9 mouse cellular contexts compared by ENCODE assay signal in the genomic region with DNA sequence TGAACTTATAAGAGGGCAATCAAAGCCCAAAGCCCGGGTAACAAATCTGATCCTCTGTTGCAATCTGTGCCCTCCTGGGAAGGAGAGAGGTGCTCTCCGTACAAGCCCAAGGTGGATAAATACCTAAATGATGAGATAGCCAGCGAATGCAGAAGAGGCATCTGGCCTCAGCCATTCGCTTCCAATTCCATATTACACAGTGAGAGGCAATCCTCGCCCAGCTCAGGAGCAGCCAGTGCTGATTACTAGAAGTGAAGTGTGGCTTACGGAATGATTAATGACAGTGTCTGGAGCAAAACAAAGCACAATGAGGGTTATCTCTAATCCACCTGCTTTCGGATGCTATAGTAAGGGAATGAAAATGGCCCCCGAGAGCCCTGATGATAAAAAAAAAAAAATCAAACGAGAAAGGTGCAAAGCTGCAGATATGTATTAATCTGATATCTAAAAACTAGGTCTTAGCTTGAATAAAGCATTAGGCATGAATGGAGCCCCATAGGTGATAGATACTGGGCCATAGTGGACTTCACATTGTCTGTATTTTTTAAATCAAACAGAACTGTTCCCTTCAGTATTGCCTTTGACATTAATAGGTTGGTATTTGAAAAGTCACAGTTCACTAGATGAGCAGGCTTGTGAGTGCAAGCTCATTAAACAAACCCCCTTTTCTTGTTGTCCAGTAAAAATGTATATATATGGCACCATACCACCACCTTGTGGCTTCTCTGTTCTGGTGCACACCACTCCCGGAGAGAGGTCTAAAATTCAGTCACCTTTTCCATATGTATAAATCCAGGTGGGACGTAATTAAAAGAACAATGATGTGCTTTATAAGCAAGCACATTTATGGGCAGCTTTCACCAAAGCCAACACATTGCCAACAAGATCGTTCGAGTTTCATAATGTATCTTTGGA. TPM values are rescaled to one million over a fixed set of nuclear protein-coding genes. Genes with fewer than 3 reads are reported as not detected.
DNase-seq lines count a peak whose midpoint lies in the region; ATAC-seq and TF ChIP-seq lines count a peak whose summit lies in the region.
"Had no signal": no experiment of that assay in that cellular context is flagged by ENCODE, and none has a peak within 500 bp of the region (broad histone marks: within the 10 kb centered on the region; RNA-seq: fewer than 3 reads in every experiment).

No protein-coding gene starts in this region.

- no peak overlapping the region for H3K4me2 ChIP-seq in limb, embryonic 11.5 days (ENCODE audit: low read depth, severe bottlenecking)
- H3K4me2 ChIP-seq in hindbrain, embryonic 13.5 days, result peak overlapping the region; percentile 39
- H3K4me2 ChIP-seq in midbrain, embryonic 15.5 days, result peak overlapping the region; percentile 35

- no peak for TF ChIP-seq POLR2A in brain, embryonic 14.5 days (IDR thresholded peaks at IDR 0.05; ENCODE audit: borderline replicate concordance, extremely low read depth, insufficient read depth, insufficient read length, poor library complexity, severe bottlenecking)

- no peak overlapping the region for H3K9ac ChIP-seq in limb, embryonic 11.5 days (ENCODE audit: low read length)
- peak overlapping the region; percentile 63 for H3K9ac ChIP-seq in hindbrain, embryonic 13.5 days
- H3K9ac ChIP-seq in midbrain, embryonic 15.5 days, result no peak overlapping the region

- H3K27me3 ChIP-seq in limb, embryonic 11.5 days (ENCODE audit: control insufficient read depth, insufficient read depth, low read length), result no peaks in the 10 kb centered on the region
- peaks cover 10% of the 10 kb centered on the region; the same call in 1 of the 2 replicates for H3K27me3 ChIP-seq in limb, embryonic 10.5 days (ENCODE audit: low read depth, poor library complexity, severe bottlenecking)
- H3K27me3 ChIP-seq in hindbrain, embryonic 13.5 days, result no peaks in the 10 kb centered on the region
- no peaks in the 10 kb centered on the region; the same call in 1 of the 2 replicates for H3K27me3 ChIP-seq in midbrain, embryonic 15.5 days (replicated peaks)

- ATAC-seq in limb, embryonic 11.5 days (ENCODE audit: insufficient number of reproducible peaks, low FRiP score, low TSS enrichment, low read depth), result peak; percentile 57; the same call in 1 of the 2 replicates
- peak; percentile 86 for ATAC-seq in hindbrain, embryonic 13.5 days (ENCODE audit: low FRiP score)
- peak; percentile 79 for ATAC-seq in midbrain, embryonic 15.5 days (replicated peaks)

- peak; percentile 69; the same call in 1 of the 2 replicates for TF ChIP-seq CTCF in brain, embryonic 14.5 days (IDR thresholded peaks at IDR 0.05; ENCODE audit: borderline replicate concordance, extremely low read depth, insufficient read depth, insufficient read length)

- 55% methylated on average over 13 of the region's 13 CpGs for WGBS in limb, embryonic 11.5 days
- WGBS in limb, embryonic 10.5 days, result 67% methylated on average over 13 of the region's 13 CpGs
- WGBS in hindbrain, embryonic 13.5 days, result 38% methylated on average over 13 of the region's 13 CpGs
- 29% methylated on average over 13 of the region's 13 CpGs for WGBS in midbrain, embryonic 15.5 days

- H3K4me3 ChIP-seq in limb, embryonic 11.5 days (ENCODE audit: low read depth, low read length), result no peak overlapping the region
- no peak overlapping the region for H3K4me3 ChIP-seq in limb, embryonic 10.5 days
- no peak overlapping the region for H3K4me3 ChIP-seq in hindbrain, embryonic 13.5 days
- H3K4me3 ChIP-seq in midbrain, embryonic 15.5 days, result no peak overlapping the region

- H3K36me3 ChIP-seq in limb, embryonic 11.5 days (ENCODE audit: control insufficient read depth, insufficient read depth, low read length), result no peaks in the 10 kb centered on the region
- H3K36me3 ChIP-seq in limb, embryonic 10.5 days, result no peaks in the 10 kb centered on the region
- H3K36me3 ChIP-seq in hindbrain, embryonic 13.5 days, result no peaks in the 10 kb centered on the region
- no peaks in the 10 kb centered on the region for H3K36me3 ChIP-seq in midbrain, embryonic 15.5 days (replicated peaks)

- H3K27ac ChIP-seq in limb, embryonic 11.5 days (replicated peaks; ENCODE audit: low read depth, low read length), result no peak overlapping the region
- no peak overlapping the region for H3K27ac ChIP-seq in limb, embryonic 10.5 days
- peak overlapping the region; percentile 85 for H3K27ac ChIP-seq in hindbrain, embryonic 13.5 days
- peak overlapping the region; percentile 57; the same call in 1 of the 2 replicates for H3K27ac ChIP-seq in midbrain, embryonic 15.5 days

- H3K9me3 ChIP-seq in limb, embryonic 11.5 days (ENCODE audit: control insufficient read depth, low read length), result no peaks in the 10 kb centered on the region
- no peaks in the 10 kb centered on the region for H3K9me3 ChIP-seq in limb, embryonic 10.5 days (replicated peaks)
- H3K9me3 ChIP-seq in hindbrain, embryonic 13.5 days, result no peaks in the 10 kb centered on the region
- H3K9me3 ChIP-seq in midbrain, embryonic 15.5 days, result no peaks in the 10 kb centered on the region

- H3K4me1 ChIP-seq in limb, embryonic 11.5 days (ENCODE audit: control insufficient read depth, insufficient read depth, low read length), result no peaks in the 10 kb centered on the region
- 0 out of 2 replicates have a peak, but pooled peaks cover 8% of the 10 kb centered on the region for H3K4me1 ChIP-seq in limb, embryonic 10.5 days
- peaks cover 41% of the 10 kb centered on the region for H3K4me1 ChIP-seq in hindbrain, embryonic 13.5 days (replicated peaks)
- H3K4me1 ChIP-seq in midbrain, embryonic 15.5 days, result peaks cover 24% of the 10 kb centered on the region

- peak; percentile 54 for DNase-seq in limb, embryonic 11.5 days (ENCODE audit: low spot score)
- DNase-seq in limb, embryonic 10.5 days (ENCODE audit: low spot score), result no peak
- DNase-seq in brain, embryonic 14.5 days (ENCODE audit: low read depth), result peak; percentile 89
- DNase-seq in urinary bladder, adult 2 months (ENCODE audit: low spot score), result no peak
- no peak for DNase-seq in adrenal gland, postnatal 25 days

RNA-seq across cellular contexts. Expression of a gene that starts 57.4 kb away (rescaled TPM):
- not detected in 2 replicates for polyA plus RNA-seq in limb, embryonic 11.5 days (2014; fragmentation: Nextera tagmentation; extraction: Ambion mirVana)
- polyA plus RNA-seq in limb, embryonic 10.5 days (2016; fragmentation: Nextera tagmentation; extraction: Ambion mirVana), result not detected in 2 replicates
- not detected in 2 replicates for polyA plus RNA-seq in brain, embryonic 14.5 days (2012; rRNA removed)
- not detected in 2 replicates for polyA plus RNA-seq in hindbrain, embryonic 13.5 days (2015; fragmentation: Nextera tagmentation; extraction: Ambion mirVana)
- polyA plus RNA-seq in midbrain, embryonic 15.5 days (2015; fragmentation: Nextera tagmentation; extraction: Ambion mirVana), result not detected in 2 replicates
- not detected in 2 replicates for polyA plus RNA-seq in urinary bladder, adult 2 months (2012; rRNA removed)
- total RNA-seq in adrenal gland, postnatal 25 days (2021), result not detected in 2 replicates
- total RNA-seq: common myeloid progenitor, adult 5-6 weeks had no signal
- polyA plus RNA-seq: small intestine, adult 2 months had no signal

Comparison
In these comparisons a context has a peak if more than half of its experiments do, and no peak if none do; other contexts are left out.
1. DNase-seq: peak in limb, embryonic 11.5 days (single experiment) and brain, embryonic 14.5 days (single experiment); none in limb, embryonic 10.5 days (single experiment), urinary bladder, adult 2 months (single experiment) and adrenal gland, postnatal 25 days (single experiment).
2. H3K27ac ChIP-seq: peak in hindbrain, embryonic 13.5 days (single experiment) and midbrain, embryonic 15.5 days (single experiment); none in limb, embryonic 11.5 days (single experiment) and limb, embryonic 10.5 days (single experiment).
3. Peak in every context shown above with its lines, with median percentiles within 50 percentile points of each other: ATAC-seq.